18 mouse cellular contexts compared by ENCODE assay signal in genomic region chr9:32749721-32750480, GRCm38 (mm10).
DNase-seq lines count a peak whose midpoint lies in the region; ATAC-seq and TF ChIP-seq lines count a peak whose summit lies in the region.
"Had no signal": no experiment of that assay in that cellular context is flagged by ENCODE, and none has a peak within 500 bp of the region (broad histone marks: within the 10 kb centered on the region; RNA-seq: fewer than 3 reads in every experiment).

No protein-coding gene starts in this region.

- H3K4me3 ChIP-seq in heart, adult 2 months: no peak overlapping the region
- no peak overlapping the region for H3K4me3 ChIP-seq in lung, postnatal 0 days (ENCODE audit: low read depth, low read length)
- H3K4me3 ChIP-seq in limb, embryonic 14.5 days (replicated peaks; ENCODE audit: low read length): no peak overlapping the region
- H3K4me3 ChIP-seq: hindbrain, embryonic 15.5 days; megakaryocyte, embryonic 14.5 days; neural tube, embryonic 13.5 days had no signal

- H3K9ac ChIP-seq in heart, adult 2 months (ENCODE audit: low read depth, low read length): no peak overlapping the region
- H3K9ac ChIP-seq in lung, postnatal 0 days (replicated peaks; ENCODE audit: low read depth): no peak overlapping the region
- no peak overlapping the region for H3K9ac ChIP-seq in limb, embryonic 14.5 days (ENCODE audit: low read depth, low read length, severe bottlenecking)
- H3K9ac ChIP-seq: forebrain, postnatal 0 days; hindbrain, embryonic 15.5 days; neural tube, embryonic 13.5 days had no signal

- WGBS in heart, adult 2 months: 51% methylated on average over 13 of the region's 13 CpGs
- WGBS in lung, postnatal 0 days: 86% methylated on average over 13 of the region's 13 CpGs
- WGBS in limb, embryonic 14.5 days: 79% methylated on average over 13 of the region's 13 CpGs

- TF ChIP-seq POLR2A in heart, adult 2 months (IDR thresholded peaks at IDR 0.05; ENCODE audit: insufficient read depth, low read depth, low read length): no peak
- no peak for TF ChIP-seq POLR2A in limb, embryonic 14.5 days (IDR thresholded peaks at IDR 0.05; ENCODE audit: borderline replicate concordance, extremely low read depth, insufficient read depth, insufficient read length)

- H3K36me3 ChIP-seq in heart, adult 2 months (ENCODE audit: control insufficient read depth, insufficient read depth, low read length): peaks cover 56% of the 10 kb centered on the region
- H3K36me3 ChIP-seq in lung, postnatal 0 days (ENCODE audit: insufficient read depth, low read length): peaks cover 30% of the 10 kb centered on the region
- peaks cover 27% of the 10 kb centered on the region for H3K36me3 ChIP-seq in limb, embryonic 14.5 days (ENCODE audit: control insufficient read depth, insufficient read depth, low read length)
- H3K36me3 ChIP-seq: hindbrain, embryonic 15.5 days; neural tube, embryonic 13.5 days had no signal

- 0 out of 2 replicates have a peak, but pooled peaks have one; percentile 13 for ATAC-seq in lung, postnatal 0 days
- ATAC-seq in CD4-positive, CD25-positive, alpha-beta regulatory T cell, adult 4 months: peak; percentile 17
- ATAC-seq in limb, embryonic 14.5 days (ENCODE audit: low FRiP score, low read depth): no peak
- ATAC-seq: forebrain, postnatal 0 days had no signal

- no peak overlapping the region for H3K4me2 ChIP-seq in lung, postnatal 0 days (replicated peaks; ENCODE audit: low read depth, low read length)
- H3K4me2 ChIP-seq in limb, embryonic 14.5 days (replicated peaks; ENCODE audit: low read depth, low read length, severe bottlenecking): no peak overlapping the region
- H3K4me2 ChIP-seq: hindbrain, embryonic 15.5 days; neural tube, embryonic 13.5 days had no signal

- no peak for DNase-seq in heart, adult 2 months
- no peak for DNase-seq in heart, adult 18-20 months
- DNase-seq in lung, postnatal 0 days (ENCODE audit: low spot score): no peak
- no peak for DNase-seq in lung, postnatal 36 days
- DNase-seq in limb, embryonic 14.5 days (ENCODE audit: low spot score): peak; percentile 5
- no peak for DNase-seq in left cerebral cortex, postnatal 36 days (ENCODE audit: low spot score in 2 of 2)
- no peak for DNase-seq in adrenal gland, adult 8-10 months
- DNase-seq: adrenal gland, adult 2 months; cerebellum, adult 8-10 months; forebrain, postnatal 0 days; gastrocnemius, postnatal 25 days; liver; lung, adult 2 months; right cerebral cortex, adult 18-20 months had no signal

- intact Hi-C loops in heart, adult 2 months (cut with DNase I): loop anchor here (10.0 kb wide), 1 partner anchor 65 kb away; no protein-coding TSS in a partner anchor
- intact Hi-C loops in left cerebral cortex, postnatal 36 days (cut with DNase I): no loop called here

- H3K27me3 ChIP-seq in heart, adult 2 months (ENCODE audit: control insufficient read depth, insufficient read depth, low read length): no peaks in the 10 kb centered on the region
- no peaks in the 10 kb centered on the region for H3K27me3 ChIP-seq in lung, postnatal 0 days (replicated peaks; ENCODE audit: insufficient read depth, low read length)
- no peaks in the 10 kb centered on the region for H3K27me3 ChIP-seq in limb, embryonic 14.5 days (ENCODE audit: control insufficient read depth, insufficient read depth, low read length)
- H3K27me3 ChIP-seq: hindbrain, embryonic 15.5 days; neural tube, embryonic 13.5 days had no signal

- no peaks in the 10 kb centered on the region; the same call in 1 of the 2 replicates for H3K79me2 ChIP-seq in heart, adult 2 months (replicated peaks; ENCODE audit: control insufficient read depth, insufficient read depth, low read length)

- no peaks in the 10 kb centered on the region for H3K9me3 ChIP-seq in lung, postnatal 0 days (ENCODE audit: low read length)
- H3K9me3 ChIP-seq in limb, embryonic 14.5 days (ENCODE audit: control insufficient read depth, low read length): no peaks in the 10 kb centered on the region
- H3K9me3 ChIP-seq: hindbrain, embryonic 15.5 days; megakaryocyte, embryonic 14.5 days; neural tube, embryonic 13.5 days had no signal

- TF ChIP-seq EP300 in heart, adult 2 months (IDR thresholded peaks at IDR 0.05; ENCODE audit: insufficient read depth, low read depth, low read length): no peak
- TF ChIP-seq EP300 in lung, postnatal 0 days (IDR thresholded peaks at IDR 0.05): no peak

- peak overlapping the region; percentile 24 for H3K27ac ChIP-seq in heart, adult 2 months
- H3K27ac ChIP-seq in lung, postnatal 0 days (ENCODE audit: low read length): no peak overlapping the region; the same call in 1 of the 2 replicates
- peak overlapping the region; percentile 33; the same call in 1 of the 2 replicates for H3K27ac ChIP-seq in limb, embryonic 14.5 days (replicated peaks; ENCODE audit: low read depth, low read length)
- H3K27ac ChIP-seq: hindbrain, embryonic 15.5 days; neural tube, embryonic 13.5 days had no signal

- H3K4me1 ChIP-seq in heart, adult 2 months (ENCODE audit: control insufficient read depth, insufficient read depth, low read length): peaks cover 29% of the 10 kb centered on the region
- no peaks in the 10 kb centered on the region for H3K4me1 ChIP-seq in lung, postnatal 0 days (ENCODE audit: insufficient read depth, low read depth, low read length)
- H3K4me1 ChIP-seq in limb, embryonic 14.5 days (ENCODE audit: control insufficient read depth, insufficient read depth, low read length): peaks cover 19% of the 10 kb centered on the region
- H3K4me1 ChIP-seq: hindbrain, embryonic 15.5 days; neural tube, embryonic 13.5 days had no signal

- TF ChIP-seq CTCF in heart, adult 2 months (IDR thresholded peaks at IDR 0.05): no peak
- no peak for TF ChIP-seq CTCF in lung, postnatal 0 days (IDR thresholded peaks at IDR 0.05)
